Mouse (Mus musculus) heart, embryonic 14.5 days (tissue): ENCODE measurements around the gene Rnf130. TPM values are rescaled to one million over a fixed set of nuclear protein-coding genes. Genes with fewer than 3 reads are reported as not detected.

Experiments used
- ATAC-seq: fragments of 200-750 bp; cut with Nextera tagmentation; 2 replicates; pipeline ENCODE4 v1.8.0; 2017; ENCODE audit warnings: low read depth, moderate TSS enrichment; ENCODE audit not compliant: insufficient number of reproducible peaks, insufficient read depth, low FRiP score
- H3K27ac ChIP-seq, 2 experiments: fragments of 200-500 bp in 1 of 2; fragments of 300-500 bp in 1 of 2; sonication (generic) in 1 of 2; replicated peaks in 1 of 2; 2 replicates each; pipeline ENCODE4 v1.5.1; 2012 to 2014; ENCODE audit warnings: low read depth in 2 of 2, low read length in 2 of 2, control low read depth in 1 of 2, mild to moderate bottlenecking in 1 of 2, mixed read lengths in 1 of 2; ENCODE audit not compliant: control insufficient read depth in 1 of 2, insufficient read depth in 1 of 2
- H3K27me3 ChIP-seq: fragments of 300-500 bp; sonication (generic); 2 replicates; pipeline ENCODE4 v1.6.1; 2014; ENCODE audit warnings: mild to moderate bottlenecking, low read length, control low read depth; ENCODE audit not compliant: control insufficient read depth, insufficient read depth
- H3K36me3 ChIP-seq: fragments of 300-500 bp; sonication (generic); 2 replicates; pipeline ENCODE4 v1.6.1; 2014; ENCODE audit warnings: mild to moderate bottlenecking, control low read depth, low read length, mixed read lengths; ENCODE audit not compliant: control insufficient read depth, insufficient read depth
- H3K4me1 ChIP-seq, 2 experiments: fragments of 200-500 bp in 1 of 2; fragments of 300-500 bp in 1 of 2; sonication (generic) in 1 of 2; 2 replicates each; pipeline ENCODE4 v1.6.1; 2012 to 2014; ENCODE audit warnings: low read length in 2 of 2, control low read depth in 1 of 2, mixed read lengths in 1 of 2; ENCODE audit not compliant: control insufficient read depth in 2 of 2, insufficient read depth in 2 of 2
- H3K4me2 ChIP-seq: fragments of 300-500 bp; sonication (generic); 2 replicates; pipeline ENCODE4 v1.6.1; 2014; ENCODE audit warnings: mild to moderate bottlenecking, low read length
- H3K4me3 ChIP-seq, 2 experiments: fragments of 200-500 bp in 1 of 2; fragments of 300-500 bp in 1 of 2; sonication (generic) in 1 of 2; 2 replicates each; pipeline ENCODE4 v1.5.1; 2012 to 2014; ENCODE audit warnings: low read length in 2 of 2, mild to moderate bottlenecking in 2 of 2, control low read depth in 1 of 2, low read depth in 1 of 2, moderate library complexity in 1 of 2; ENCODE audit not compliant: control insufficient read depth in 1 of 2, insufficient read depth in 1 of 2
- H3K9ac ChIP-seq: fragments of 300-500 bp; sonication (generic); 2 replicates; pipeline ENCODE4 v1.6.1; 2014; ENCODE audit warnings: mild to moderate bottlenecking, low read length
- H3K9me3 ChIP-seq: fragments of 300-500 bp; sonication (generic); 2 replicates; pipeline ENCODE4 v1.6.1; 2016; ENCODE audit warnings: low read length, control low read depth; ENCODE audit not compliant: control insufficient read depth
- WGBS: fragments of 180-500 bp; shearing (Covaris S2); extraction: QIAGEN DNeasy Blood & Tissue Kit; methylation state at CpG from one replicate; pipeline ENCODE4 v1.1.7; 2014; 5-methylcytosine and 5-hydroxymethylcytosine counted together
- polyA plus RNA-seq: library from polyadenylated mRNA; unstranded; fragments of >200 nt; fragmentation: Nextera tagmentation; extraction: Ambion mirVana; gene quantifications from 2 replicates; pipeline ENCODE4 v1.2.1, GENCODE M21; 2014

Gene Rnf130
- polyA plus RNA-seq, 1 experiment from 2014 or later = 40.0 TPM

GRCm38 (mm10) chr11:50058277-50058676, 33.1 kb downstream of the Rnf130 start:
- H3K9ac ChIP-seq = no peak overlapping the region
- no peaks in the 10 kb centered on the region for H3K27me3 ChIP-seq
- H3K4me1 ChIP-seq = peaks cover 2 to 4% of the 10 kb centered on the region in 2 experiments; a peak in 3 of 4 replicates
- peaks cover 14% of the 10 kb centered on the region for H3K36me3 ChIP-seq
- no peak overlapping the region for H3K4me3 ChIP-seq
- WGBS = 83% methylated on average over 6 of the region's 6 CpGs
- ATAC-seq = no peak
- H3K9me3 ChIP-seq = no peaks in the 10 kb centered on the region
- no peak overlapping the region for H3K27ac ChIP-seq
- no peak overlapping the region for H3K4me2 ChIP-seq

- peaks cover 9% of the 10 kb centered on the region; the same call in 1 of the 2 replicates for H3K36me3 ChIP-seq
- H3K9ac ChIP-seq = no peak overlapping the region
- H3K4me1 ChIP-seq = peaks cover 2 to 4% of the 10 kb centered on the region in 2 experiments; a peak in 3 of 4 replicates
- H3K27ac ChIP-seq = no peak overlapping the region
- no peak overlapping the region for H3K4me2 ChIP-seq
- H3K27me3 ChIP-seq = no peaks in the 10 kb centered on the region
- no peak overlapping the region for H3K4me3 ChIP-seq
- no peak for ATAC-seq
- H3K9me3 ChIP-seq = no peaks in the 10 kb centered on the region
- WGBS = 87% methylated on average over 6 of the region's 6 CpGs
These were observed 33.9 kb downstream of the Rnf130 start for GRCm38 (mm10) chr11:50059045-50059444.

GRCm38 (mm10) chr11:50062116-50062515, 37.0 kb downstream of the Rnf130 start:
- Histone ChIP-seq H3K9ac (no peak overlapping the region), H3K4me3 (no peak overlapping the region), H3K27me3 (no peaks in the 10 kb centered on the region), H3K27ac (peak overlapping the region; percentile 15 to 53; a peak in 2 of 4 replicates), H3K9me3 (no peaks in the 10 kb centered on the region), H3K4me1 (peaks cover 2 to 9% of the 10 kb centered on the region in 2 experiments; a peak in 3 of 4 replicates), H3K36me3 (no peaks in the 10 kb centered on the region), H3K4me2 (no peak overlapping the region)
- ATAC-seq = no peak
- 20% methylated on average over 7 of the region's 7 CpGs for WGBS

GRCm38 (mm10) chr11:50066088-50066487, 40.9 kb downstream of the Rnf130 start:
- 58% methylated on average over 2 of the region's 2 CpGs for WGBS
- Histone ChIP-seq H3K9me3 (no peaks in the 10 kb centered on the region), H3K4me3 (no peak overlapping the region), H3K27me3 (no peaks in the 10 kb centered on the region), H3K4me2 (no peak overlapping the region), H3K4me1 (peaks cover 2 to 9% of the 10 kb centered on the region in 2 experiments; a peak in 3 of 4 replicates), H3K9ac (no peak overlapping the region), H3K36me3 (no peaks in the 10 kb centered on the region), H3K27ac (peak overlapping the region in 1 of 2 experiments; percentile 47; a peak in 2 of 4 replicates)
- no peak for ATAC-seq

- no peak overlapping the region for H3K9ac ChIP-seq
- H3K36me3 ChIP-seq = no peaks in the 10 kb centered on the region
- WGBS = 84% methylated on average over 10 of the region's 10 CpGs
- no peak overlapping the region for H3K4me2 ChIP-seq
- no peaks in the 10 kb centered on the region for H3K4me1 ChIP-seq
- no peaks in the 10 kb centered on the region for H3K9me3 ChIP-seq
- H3K27ac ChIP-seq = no peak overlapping the region
- H3K4me3 ChIP-seq = no peak overlapping the region
- no peak for ATAC-seq
- H3K27me3 ChIP-seq = no peaks in the 10 kb centered on the region
These were observed 48.7 kb downstream of the Rnf130 start for GRCm38 (mm10) chr11:50073830-50074229.

GRCm38 (mm10) chr11:50076756-50077155, 51.6 kb downstream of the Rnf130 start:
- H3K4me1 ChIP-seq = no peaks in the 10 kb centered on the region
- no peaks in the 10 kb centered on the region for H3K36me3 ChIP-seq
- H3K9ac ChIP-seq = no peak overlapping the region
- H3K4me3 ChIP-seq = no peak overlapping the region
- ATAC-seq = no peak
- no peaks in the 10 kb centered on the region for H3K27me3 ChIP-seq
- WGBS = 84% methylated on average over 4 of the region's 4 CpGs
- H3K9me3 ChIP-seq = no peaks in the 10 kb centered on the region
- no peak overlapping the region for H3K27ac ChIP-seq
- no peak overlapping the region for H3K4me2 ChIP-seq

- no peaks in the 10 kb centered on the region for H3K27me3 ChIP-seq
- H3K9ac ChIP-seq = no peak overlapping the region
- no peak for ATAC-seq
- H3K4me1 ChIP-seq = no peaks in the 10 kb centered on the region
- WGBS = 82% methylated on average over 5 of the region's 5 CpGs
- H3K4me3 ChIP-seq = no peak overlapping the region
- no peaks in the 10 kb centered on the region for H3K9me3 ChIP-seq
- H3K36me3 ChIP-seq = peaks cover 6% of the 10 kb centered on the region
- no peak overlapping the region for H3K4me2 ChIP-seq
- H3K27ac ChIP-seq = no peak overlapping the region
These were observed 56.4 kb downstream of the Rnf130 start for GRCm38 (mm10) chr11:50081365-50082190.
